Mouse (Mus musculus): Measurements from ENCODE around the gene Gjb6. TPM values are rescaled to one million over a fixed set of nuclear protein-coding genes. Genes with fewer than 3 reads are reported as not detected.

Gjb6 gene
- total and polyA plus RNA-seq, 3 experiments = not detected

DNA sequence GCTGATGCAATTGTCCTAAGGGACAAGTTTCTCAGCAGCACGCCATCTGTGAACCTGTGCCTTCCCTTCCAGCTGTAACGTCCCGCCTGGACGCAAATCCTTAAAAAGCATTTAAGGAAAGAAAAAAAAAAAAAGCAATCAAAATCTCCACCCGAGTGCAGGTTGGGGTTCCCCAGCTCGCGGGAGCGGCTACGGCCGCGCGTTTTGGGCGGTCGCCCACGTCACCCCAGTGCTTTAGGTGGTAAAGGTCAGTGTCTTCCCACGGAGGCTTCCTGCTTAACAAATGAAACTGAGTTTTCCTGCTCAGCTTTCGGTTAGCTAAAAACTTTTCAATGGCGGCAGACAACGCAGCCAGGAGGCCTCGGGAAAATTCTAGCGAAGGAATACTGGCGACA lies 29.7 kb downstream of the Gjb6 start:
- TF ChIP-seq CHD2 (IDR thresholded peaks at IDR 0.05; ENCODE audit: low read length) = no peak
- no peak for TF ChIP-seq TBP (conservative IDR thresholded peaks at IDR 0.05; ENCODE audit: low read depth, low read length)
- TF ChIP-seq POLR2A (IDR thresholded peaks at IDR 0.05; ENCODE audit: low read depth, low read length) = no peak
- TF ChIP-seq CHD1 (IDR thresholded peaks at IDR 0.05; ENCODE audit: low read depth, low read length) = no peak
- no peak for TF ChIP-seq BHLHE40 (IDR thresholded peaks at IDR 0.05; ENCODE audit: low read depth, low read length)
- TF ChIP-seq MYC (IDR thresholded peaks at IDR 0.05; ENCODE audit: low read depth, low read length) = no peak
- TF ChIP-seq ELF1 (IDR thresholded peaks at IDR 0.05; ENCODE audit: low read depth, low read length) = no peak
- TF ChIP-seq ZNF384 (IDR thresholded peaks at IDR 0.05; ENCODE audit: low read depth, low read length) = no peak
- TF ChIP-seq E2F4 (IDR thresholded peaks at IDR 0.05; ENCODE audit: insufficient replicate concordance, low read depth, low read length) = no peak
- no peak for TF ChIP-seq ZMIZ1 (IDR thresholded peaks at IDR 0.05; ENCODE audit: low read depth, low read length)
- TF ChIP-seq JUND (conservative IDR thresholded peaks at IDR 0.05; ENCODE audit: low read depth, low read length) = no peak
- dilution Hi-C loops (cut with MboI; ENCODE audit: extremely low pct_ligation_motif_present, extremely low pct_unique_long_range_greater_than_20kb, low sequenced_read_pairs) = no loop called here
- Histone ChIP-seq H3K4me3 (replicated peaks in 1 of 3; ENCODE audit: low read depth in 2 of 3, low read length in 2 of 3, poor library complexity in 1 of 3) (no peak overlapping the region), H3K9ac (ENCODE audit: insufficient read depth, low read depth) (no peak overlapping the region), H3K79me2 (replicated peaks; ENCODE audit: control insufficient read depth, extremely low read depth, insufficient read depth, poor library complexity, severe bottlenecking) (no peaks in the 10 kb centered on the region), H3K36me3 (replicated peaks in 1 of 2; ENCODE audit: control insufficient read depth in 1 of 2, insufficient read depth in 1 of 2, low read length in 1 of 2) (no peaks in the 10 kb centered on the region), H3K27ac (ENCODE audit: insufficient read depth, low read depth) (no peak overlapping the region), H3K4me2 (ENCODE audit: insufficient read depth, low read depth, poor library complexity, severe bottlenecking) (no peak overlapping the region), H3K9me3 (replicated peaks; ENCODE audit: low read length) (peaks cover 4% of the 10 kb centered on the region), H3K4me1 (ENCODE audit: control insufficient read depth in 1 of 2, insufficient read depth in 2 of 2) (no peaks in the 10 kb centered on the region), H3K27me3 (replicated peaks) (no peaks in the 10 kb centered on the region)
- no peak for DNase-seq (ENCODE audit: extremely low read depth)
- in situ Hi-C loops (cut with MboI; ENCODE audit: low pct_ligation_motif_present, low pct_unique_long_range_greater_than_20kb, low sequenced_read_pairs) = no loop called here

DNA sequence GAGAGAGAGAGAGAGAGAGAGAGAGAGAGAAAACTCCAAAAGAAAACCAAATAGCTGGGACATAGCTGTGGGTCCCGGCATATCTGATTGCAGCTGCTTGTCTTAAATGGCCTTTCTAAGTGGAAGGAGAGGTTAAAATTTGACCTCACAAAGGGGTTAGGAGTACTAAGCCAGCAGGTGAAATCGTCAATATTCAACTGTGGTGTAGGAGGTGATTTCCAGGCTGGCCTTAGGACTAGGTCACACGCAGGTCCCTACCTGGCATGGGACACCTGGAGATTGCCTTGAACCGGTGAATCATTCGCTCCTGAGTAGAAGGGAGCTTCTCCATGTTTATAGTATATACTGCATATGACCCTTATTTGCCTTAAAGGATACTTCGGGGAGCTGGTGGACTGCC lies 30.3 kb downstream of the Gjb6 start:
- no peak for DNase-seq (ENCODE audit: extremely low read depth)
- Histone ChIP-seq H3K36me3 (replicated peaks in 1 of 2; ENCODE audit: control insufficient read depth in 1 of 2, insufficient read depth in 1 of 2, low read length in 1 of 2) (no peaks in the 10 kb centered on the region), H3K79me2 (replicated peaks; ENCODE audit: control insufficient read depth, extremely low read depth, insufficient read depth, poor library complexity, severe bottlenecking) (no peaks in the 10 kb centered on the region), H3K27me3 (replicated peaks) (no peaks in the 10 kb centered on the region), H3K4me1 (ENCODE audit: control insufficient read depth in 1 of 2, insufficient read depth in 2 of 2) (no peaks in the 10 kb centered on the region), H3K9ac (ENCODE audit: insufficient read depth, low read depth) (no peak overlapping the region), H3K9me3 (replicated peaks; ENCODE audit: low read length) (peaks cover 4% of the 10 kb centered on the region), H3K4me3 (replicated peaks in 1 of 3; ENCODE audit: low read depth in 2 of 3, low read length in 2 of 3, poor library complexity in 1 of 3) (no peak overlapping the region), H3K4me2 (ENCODE audit: insufficient read depth, low read depth, poor library complexity, severe bottlenecking) (no peak overlapping the region), H3K27ac (ENCODE audit: insufficient read depth, low read depth) (no peak overlapping the region)
- no peak for TF ChIP-seq HCFC1 (IDR thresholded peaks at IDR 0.05; ENCODE audit: low read depth, low read length)
- no peak for TF ChIP-seq ZC3H11A (IDR thresholded peaks at IDR 0.05; ENCODE audit: low read depth, low read length)
- TF ChIP-seq MAX (IDR thresholded peaks at IDR 0.05; ENCODE audit: low read length) = no peak
- dilution Hi-C loops (cut with MboI; ENCODE audit: extremely low pct_ligation_motif_present, extremely low pct_unique_long_range_greater_than_20kb, low sequenced_read_pairs) = no loop called here
- in situ Hi-C loops (cut with MboI; ENCODE audit: low pct_ligation_motif_present, low pct_unique_long_range_greater_than_20kb, low sequenced_read_pairs) = no loop called here

DNA sequence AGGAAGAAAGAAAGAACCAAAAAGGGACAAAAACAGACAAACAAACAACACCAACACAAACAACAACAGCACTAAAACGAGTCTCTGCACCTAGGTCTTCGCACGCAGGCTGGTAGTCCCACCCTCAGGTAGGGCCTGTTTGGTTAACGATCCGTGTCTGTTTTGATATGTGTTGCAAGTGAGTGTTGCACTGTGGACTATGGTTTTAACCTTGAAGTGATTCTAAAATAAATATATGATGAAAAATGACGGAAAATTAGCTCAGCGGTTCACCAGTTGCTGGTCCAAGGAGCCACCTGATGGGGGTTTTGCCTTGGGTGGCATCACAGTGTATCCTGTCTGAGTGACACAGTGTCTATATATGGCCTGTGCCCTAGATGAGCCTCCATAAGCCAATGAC lies 31.8 kb downstream of the Gjb6 start:
- no peaks in the 10 kb centered on the region for H3K79me2 ChIP-seq (replicated peaks; ENCODE audit: control insufficient read depth, extremely low read depth, insufficient read depth, poor library complexity, severe bottlenecking)
- H3K4me1 ChIP-seq (ENCODE audit: control insufficient read depth in 1 of 2, insufficient read depth in 2 of 2) = no peaks in the 10 kb centered on the region
- no peaks in the 10 kb centered on the region for H3K27me3 ChIP-seq (replicated peaks)
- dilution Hi-C loops (cut with MboI; ENCODE audit: extremely low pct_ligation_motif_present, extremely low pct_unique_long_range_greater_than_20kb, low sequenced_read_pairs) = no loop called here
- in situ Hi-C loops (cut with MboI; ENCODE audit: low pct_ligation_motif_present, low pct_unique_long_range_greater_than_20kb, low sequenced_read_pairs) = no loop called here
- DNase-seq (ENCODE audit: extremely low read depth) = no peak
- TF ChIP-seq NELFE (IDR thresholded peaks at IDR 0.05; ENCODE audit: low read depth, low read length) (no peak), PAX5 (IDR thresholded peaks at IDR 0.05; ENCODE audit: low read length) (no peak), SMC3 (IDR thresholded peaks at IDR 0.05; ENCODE audit: low read depth, low read length) (no peak), ZMIZ1 (IDR thresholded peaks at IDR 0.05; ENCODE audit: low read depth, low read length) (no peak), E2F4 (IDR thresholded peaks at IDR 0.05; ENCODE audit: insufficient replicate concordance, low read depth, low read length) (no peak), CTCF (conservative IDR thresholded peaks at IDR 0.05 in 1 of 2, IDR thresholded peaks at IDR 0.05 in 1 of 2; ENCODE audit: low read depth in 2 of 2, low read length in 2 of 2) (no peak), HCFC1 (IDR thresholded peaks at IDR 0.05; ENCODE audit: low read depth, low read length) (no peak), RAD21 (IDR thresholded peaks at IDR 0.05; ENCODE audit: low read depth, low read length) (no peak), USF1 (IDR thresholded peaks at IDR 0.05; ENCODE audit: low read depth, low read length) (no peak), GABPA (IDR thresholded peaks at IDR 0.05; ENCODE audit: insufficient replicate concordance, low read depth, low read length) (no peak), MAX (IDR thresholded peaks at IDR 0.05; ENCODE audit: low read length) (no peak), KAT2A (IDR thresholded peaks at IDR 0.05; ENCODE audit: insufficient replicate concordance, low read length) (no peak), CHD2 (IDR thresholded peaks at IDR 0.05; ENCODE audit: low read length) (no peak), RCOR1 (conservative IDR thresholded peaks at IDR 0.05; ENCODE audit: low read depth, low read length) (no peak), NRF1 (IDR thresholded peaks at IDR 0.05; ENCODE audit: low read depth, low read length) (no peak)
- H3K9ac ChIP-seq (ENCODE audit: insufficient read depth, low read depth) = no peak overlapping the region
- H3K36me3 ChIP-seq (replicated peaks in 1 of 2; ENCODE audit: control insufficient read depth in 1 of 2, insufficient read depth in 1 of 2, low read length in 1 of 2) = no peaks in the 10 kb centered on the region
- H3K27ac ChIP-seq (ENCODE audit: insufficient read depth, low read depth) = no peak overlapping the region
- no peak overlapping the region for H3K4me3 ChIP-seq (replicated peaks in 1 of 3; ENCODE audit: low read depth in 2 of 3, low read length in 2 of 3, poor library complexity in 1 of 3)
- no peak overlapping the region for H3K4me2 ChIP-seq (ENCODE audit: insufficient read depth, low read depth, poor library complexity, severe bottlenecking)
- peaks cover 4% of the 10 kb centered on the region for H3K9me3 ChIP-seq (replicated peaks; ENCODE audit: low read length)

Measured in CH12.LX (cell line).